Mouse (Mus musculus) brain, adult 2 months (tissue): Measurements from ENCODE around the gene Ces2c.
"Not testable (repeated sequence)": the region's sequence is repeated elsewhere in the genome, so short reads cannot be mapped to it uniquely, and the experiment has no call there.

Source experiments
- DNase-seq: peaks from one replicate; pipeline ENCODE4 v3.0.0; 2011; ENCODE audit warnings: low read depth, low spot score

Ces2c gene

GRCm38 (mm10) chr8:104846831-104847230, at the start of gene Ces2c:
TSS of gene Ces2c (plus strand) at chr8:104847068.
- no peak for DNase-seq

- DNase-seq: no peak
Measured at GRCm38 (mm10) chr8:104799385-104799784, 47.5 kb upstream of the Ces2c start.

GRCm38 (mm10) chr8:104806127-104806526, 40.7 kb upstream of the Ces2c start:
- no peak for DNase-seq

- DNase-seq: peak; percentile 81
Measured at GRCm38 (mm10) chr8:104808542-104809413, 38.1 kb upstream of the Ces2c start.

GRCm38 (mm10) chr8:104809436-104809835, 37.4 kb upstream of the Ces2c start:
- DNase-seq: no peak

GRCm38 (mm10) chr8:104826912-104827311, 20.0 kb upstream of the Ces2c start:
- DNase-seq: no peak

GRCm38 (mm10) chr8:104828221-104828620, 18.6 kb upstream of the Ces2c start:
- no peak for DNase-seq

- DNase-seq: no peak
Measured at GRCm38 (mm10) chr8:104831440-104831839, 15.4 kb upstream of the Ces2c start, which contains the start of gene Ces2b. TSS of gene Ces2b (plus strand) at chr8:104831572.

GRCm38 (mm10) chr8:104841360-104842078, 5.3 kb upstream of the Ces2c start:
- no peak for DNase-seq

GRCm38 (mm10) chr8:104847741-104848462, 1.0 kb downstream of the Ces2c start:
- no peak for DNase-seq

GRCm38 (mm10) chr8:104866844-104867531, 20.1 kb downstream of the Ces2c start:
- not testable (repeated sequence) for DNase-seq

GRCm38 (mm10) chr8:104868876-104869275, 22.0 kb downstream of the Ces2c start:
- not testable (repeated sequence) for DNase-seq

- not testable (repeated sequence) for DNase-seq
Measured at GRCm38 (mm10) chr8:104886223-104886926, 39.5 kb downstream of the Ces2c start.

- peak; percentile 9 for DNase-seq
Measured at GRCm38 (mm10) chr8:104901746-104902145, 54.9 kb downstream of the Ces2c start.
